Mouse (Mus musculus) MEL (cell line): ENCODE data around the gene Nop9.

Source experiments
- CHD2 ChIP-seq: IDR thresholded peaks from 2 replicates; pipeline ENCODE4 v1.6.1; 2011; ENCODE audit warnings: low read length, improper control_type of control experiment
- CTCF ChIP-seq, 3 experiments: IDR thresholded peaks in 2 of 3; conservative IDR thresholded peaks in 1 of 3; 2 replicates each; pipeline ENCODE4 v1.5.1; 2011 to 2012; ENCODE audit warnings: low read length in 3 of 3, low read depth in 2 of 3, mild to moderate bottlenecking in 2 of 3, improper control_type of control experiment in 1 of 3, inconsistent platforms in 1 of 3, mixed read lengths in 1 of 3, moderate library complexity in 1 of 3; ENCODE audit not compliant: control insufficient read depth in 1 of 3, insufficient read depth in 1 of 3, poor library complexity in 1 of 3, severe bottlenecking in 1 of 3
- ELF1 ChIP-seq: IDR thresholded peaks from 2 replicates; pipeline ENCODE4 v1.6.1; 2014; ENCODE audit warnings: low read depth, mild to moderate bottlenecking, inconsistent platforms, low read length, improper control_type of control experiment, moderate library complexity
- EP300 ChIP-seq, 2 experiments: IDR thresholded peaks; 2 replicates each; pipeline ENCODE4 v1.6.1; 2011; ENCODE audit warnings: improper control_type of control experiment in 2 of 2, low read length in 2 of 2, low read depth in 1 of 2, mild to moderate bottlenecking in 1 of 2
- GABPA ChIP-seq: IDR thresholded peaks from 2 replicates; pipeline ENCODE4 v1.6.1; 2012; ENCODE audit warnings: low read depth, mild to moderate bottlenecking, inconsistent platforms, low read length, improper control_type of control experiment, moderate library complexity
- POLR2A ChIP-seq, 2 experiments: IDR thresholded peaks; 2 replicates each; pipeline ENCODE4 v1.6.1; 2011 to 2012; ENCODE audit warnings: low read length in 2 of 2, mild to moderate bottlenecking in 2 of 2, control low read depth in 1 of 2, improper control_type of control experiment in 1 of 2, low read depth in 1 of 2, moderate library complexity in 1 of 2; ENCODE audit not compliant: control insufficient read depth in 1 of 2, insufficient read depth in 1 of 2, poor library complexity in 1 of 2
- TCF12 ChIP-seq: IDR thresholded peaks from 2 replicates; pipeline ENCODE4 v1.6.1; 2014; ENCODE audit warnings: low read depth, mild to moderate bottlenecking, inconsistent platforms, low read length, improper control_type of control experiment, moderate library complexity
- USF2 ChIP-seq, 2 experiments: IDR thresholded peaks; 2 replicates each; pipeline ENCODE4 v1.6.1; 2011 to 2012; ENCODE audit warnings: improper control_type of control experiment in 2 of 2, low read length in 2 of 2, borderline replicate concordance in 1 of 2, inconsistent platforms in 1 of 2, low read depth in 1 of 2, mild to moderate bottlenecking in 1 of 2; ENCODE audit not compliant: insufficient read depth in 1 of 2
- ZC3H11A ChIP-seq: IDR thresholded peaks from 2 replicates; pipeline ENCODE4 v1.6.1; 2012; ENCODE audit warnings: low read depth, mild to moderate bottlenecking, inconsistent platforms, low read length, improper control_type of control experiment

- no peak for TF ChIP-seq CHD2
- TF ChIP-seq POLR2A (IDR thresholded peaks at IDR 0.05; ENCODE audit: control insufficient read depth in 1 of 2, insufficient read depth in 1 of 2, low read depth in 1 of 2, low read length in 2 of 2, poor library complexity in 1 of 2): no peak
- TF ChIP-seq CTCF (IDR thresholded peaks at IDR 0.05 in 2 of 3, conservative IDR thresholded peaks at IDR 0.05 in 1 of 3; ENCODE audit: control insufficient read depth in 1 of 3, insufficient read depth in 1 of 3, low read depth in 2 of 3, low read length in 3 of 3, poor library complexity in 1 of 3, severe bottlenecking in 1 of 3): no peak
- TF ChIP-seq USF2 (IDR thresholded peaks at IDR 0.05; ENCODE audit: borderline replicate concordance in 1 of 2, insufficient read depth in 1 of 2, low read depth in 1 of 2, low read length in 2 of 2): no peak
- no peak for TF ChIP-seq ZC3H11A
- TF ChIP-seq ELF1: no peak
- TF ChIP-seq TCF12: no peak
- no peak for TF ChIP-seq EP300 (IDR thresholded peaks at IDR 0.05; ENCODE audit: low read depth in 1 of 2, low read length in 2 of 2)
- no peak for TF ChIP-seq GABPA
Observed at GRCm38 (mm10) chr14:55780736-55781135, 35.2 kb downstream of the Nop9 start.
